Mouse (Mus musculus) hindlimb bud, embryonic 11.5 days (tissue): ENCODE data around the gene Hsd3b7.
"Not testable (repeated sequence)": the region's sequence is repeated elsewhere in the genome, so short reads cannot be mapped to it uniquely, and the experiment has no call there.

Experiments
- DNase-seq: peaks from one replicate; pipeline ENCODE4 v3.0.0-alpha.2; 2012; ENCODE audit warnings: low read depth, low spot score; ENCODE audit errors: extremely low spot score

Hsd3b7 gene

DNA sequence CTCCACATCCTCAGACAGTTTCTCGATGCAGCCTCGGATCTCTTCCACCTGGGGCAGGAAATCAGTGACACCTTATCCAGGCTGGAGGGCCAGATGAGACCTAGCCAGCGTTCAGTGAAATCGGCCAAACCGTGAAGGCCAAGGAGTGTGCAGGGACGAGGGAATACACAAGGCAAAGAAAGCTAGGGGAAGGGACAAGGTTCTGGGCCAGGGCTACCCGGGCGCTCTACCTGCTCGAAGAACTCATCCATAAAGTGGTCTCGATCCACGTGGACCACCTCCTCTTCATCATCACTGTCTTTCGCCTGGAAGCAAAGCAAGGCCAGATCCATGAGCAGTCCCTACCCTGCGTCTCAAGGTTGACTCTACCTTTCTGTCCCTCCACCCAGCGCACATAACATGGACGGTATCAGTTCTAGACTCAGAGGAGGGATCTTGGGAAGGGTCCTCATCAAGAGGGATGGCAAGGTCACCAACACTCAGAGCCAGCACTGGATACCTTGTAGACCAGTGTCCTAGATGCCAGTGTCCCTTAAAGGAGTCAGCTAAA, 14.8 kb downstream of the Hsd3b7 start:
- no peak for DNase-seq

- DNase-seq, result no peak
These were observed 15.8 kb downstream of the Hsd3b7 start for GRCm38 (mm10) chr7:127815954-127816821.

GRCm38 (mm10) chr7:127817053-127817452, 16.6 kb downstream of the Hsd3b7 start:
- no peak for DNase-seq

- DNase-seq, result no peak
These were observed 17.4 kb downstream of the Hsd3b7 start for GRCm38 (mm10) chr7:127817776-127818175.

- no peak for DNase-seq
These were observed 20.6 kb downstream of the Hsd3b7 start for GRCm38 (mm10) chr7:127820836-127821509.

DNA sequence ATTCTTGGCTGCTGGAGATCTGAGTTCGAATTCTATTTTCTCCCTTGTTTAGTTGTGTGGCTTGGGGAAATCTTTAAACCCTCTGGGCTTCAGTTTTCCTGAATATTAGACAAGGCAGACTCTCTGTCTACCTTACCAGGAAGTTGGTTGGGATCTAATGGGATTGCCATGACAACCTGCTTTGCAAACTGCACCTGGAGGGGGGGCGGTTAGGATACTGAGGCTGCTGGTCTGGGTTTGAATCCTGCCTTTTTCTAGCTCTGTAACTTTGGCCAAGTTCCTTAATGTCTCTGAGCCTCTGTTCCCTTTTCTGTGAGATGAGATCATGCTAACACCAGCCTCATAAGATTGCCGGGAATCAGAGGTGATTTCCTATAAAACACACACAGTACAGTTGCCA, 22.1 kb downstream of the Hsd3b7 start:
- DNase-seq, result no peak

DNA sequence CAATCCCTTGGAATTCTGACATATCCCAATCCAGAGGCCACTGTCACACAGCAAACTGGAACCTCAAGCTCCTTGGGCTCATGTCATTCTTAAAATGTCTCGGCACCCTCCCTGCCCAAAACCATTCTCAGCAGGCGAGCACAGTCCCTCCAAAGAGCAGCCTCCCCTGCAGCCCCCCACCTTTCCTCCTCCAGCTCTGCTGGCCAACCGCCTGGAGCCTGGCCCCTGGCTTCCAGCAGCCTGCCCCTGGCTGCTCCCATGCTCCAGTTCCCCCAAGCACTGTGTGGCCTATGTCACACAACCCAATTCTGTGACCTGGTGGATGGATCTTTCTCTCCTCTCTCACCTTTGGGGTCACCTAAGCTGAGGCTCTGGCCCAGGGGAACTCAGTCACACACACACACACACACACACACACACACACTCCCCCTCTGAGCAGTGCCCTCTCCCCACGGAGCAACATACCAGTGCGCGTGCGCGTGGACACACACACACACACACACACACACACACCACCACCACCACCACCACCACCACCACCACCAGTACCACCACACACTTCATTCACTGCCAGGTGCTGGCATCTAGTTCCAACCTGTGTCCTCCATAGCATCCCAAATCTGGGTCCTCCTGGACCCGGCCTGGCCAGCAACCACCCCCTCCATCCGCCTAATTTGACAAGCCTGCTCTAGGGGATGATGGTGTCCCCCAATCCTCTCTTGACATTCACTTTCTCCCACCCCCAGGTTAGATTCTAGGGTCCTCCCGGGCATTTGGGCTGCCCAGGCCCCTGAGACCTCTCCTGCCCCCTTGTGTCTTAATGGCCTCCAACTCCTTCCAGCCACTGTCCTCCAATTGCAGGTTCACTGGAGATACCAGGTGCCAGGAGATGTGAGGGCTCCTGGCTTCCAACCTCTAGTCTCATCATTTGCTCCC, 23.1 kb downstream of the Hsd3b7 start:
- DNase-seq, result no peak

DNA sequence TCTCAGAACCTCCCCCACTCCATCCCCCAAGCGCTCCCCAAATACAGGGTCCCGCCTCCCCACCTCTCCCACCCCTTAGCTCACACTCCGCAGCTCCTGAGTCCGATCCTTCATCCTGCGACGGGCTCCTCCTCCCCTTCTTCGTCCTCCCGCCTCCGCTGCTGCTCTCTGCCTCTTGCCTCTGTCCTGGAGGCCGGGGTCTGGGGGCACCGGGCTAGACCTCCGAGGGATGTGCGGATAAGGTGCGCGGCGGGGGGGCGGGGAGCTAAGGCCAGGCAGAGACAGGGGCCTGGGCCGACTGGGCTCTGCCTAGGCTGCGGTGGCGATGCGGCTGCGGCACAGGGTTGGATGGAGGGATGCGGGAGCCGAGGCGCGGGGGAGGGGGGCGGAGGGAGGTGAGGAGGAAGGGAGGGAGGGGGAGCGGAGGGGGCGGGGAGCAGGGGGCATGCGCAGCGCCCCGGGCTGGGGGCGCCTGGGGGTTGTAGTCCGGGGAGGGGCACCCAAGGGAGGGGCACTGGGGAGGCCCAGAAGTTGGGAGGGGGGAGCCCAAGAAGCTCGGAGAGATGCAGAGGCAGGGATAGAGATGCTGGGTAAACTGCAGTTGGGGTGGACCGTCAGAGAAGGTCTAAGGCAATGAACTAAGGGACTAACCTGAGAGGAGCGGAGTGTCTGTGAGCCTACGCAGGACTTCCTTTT, 23.9 kb downstream of the Hsd3b7 start, which contains the start of the genes Stx4a and Stx1b:
Gene Stx4a, plus strand, starts transcription at position 119 of the 696 bp plus-strand sequence.
Gene Stx1b, minus strand, starts transcription at position 374 of the 696 bp plus-strand sequence.
- no peak for DNase-seq

DNA sequence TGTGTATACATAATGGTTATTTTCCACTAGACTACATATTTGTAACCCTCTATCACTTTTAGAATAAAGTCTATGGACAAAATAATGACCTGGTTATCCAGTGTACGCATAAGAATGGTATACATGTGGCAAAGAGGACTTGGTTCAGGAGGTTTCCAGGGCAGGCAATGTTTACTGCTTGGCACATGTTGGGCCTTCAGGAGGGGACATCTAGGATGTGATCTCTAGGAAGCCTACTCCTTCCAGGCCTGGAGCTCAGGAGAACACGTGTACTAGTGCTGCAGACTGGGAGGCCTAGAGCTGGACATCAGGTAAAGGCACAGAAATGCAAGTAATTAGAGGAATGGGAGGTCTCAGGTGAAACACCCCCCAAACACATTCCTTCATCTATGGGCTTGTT, 35.1 kb downstream of the Hsd3b7 start:
- no peak for DNase-seq

DNA sequence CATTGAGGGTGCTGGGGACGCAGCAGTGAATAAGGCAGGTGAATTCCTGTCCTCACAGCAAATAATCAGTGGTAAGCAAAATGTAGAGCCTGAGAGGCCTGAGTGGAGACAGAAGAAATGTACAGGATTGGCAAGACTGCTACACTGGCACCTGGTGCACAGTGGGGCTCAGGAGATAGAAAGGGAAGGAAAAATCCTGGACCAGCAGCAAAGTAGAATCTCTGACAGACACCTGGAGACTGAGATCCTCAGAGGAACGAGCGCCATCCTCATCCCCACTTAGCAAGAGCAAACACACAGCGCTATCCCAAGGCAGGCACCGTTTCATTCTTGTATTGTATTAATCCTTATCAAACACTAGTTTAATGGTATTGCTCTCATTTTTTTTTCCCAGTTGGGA, 37.1 kb downstream of the Hsd3b7 start:
- DNase-seq, result no peak

GRCm38 (mm10) chr7:127837878-127838277, 37.5 kb downstream of the Hsd3b7 start:
- DNase-seq, result not testable (repeated sequence)

DNA sequence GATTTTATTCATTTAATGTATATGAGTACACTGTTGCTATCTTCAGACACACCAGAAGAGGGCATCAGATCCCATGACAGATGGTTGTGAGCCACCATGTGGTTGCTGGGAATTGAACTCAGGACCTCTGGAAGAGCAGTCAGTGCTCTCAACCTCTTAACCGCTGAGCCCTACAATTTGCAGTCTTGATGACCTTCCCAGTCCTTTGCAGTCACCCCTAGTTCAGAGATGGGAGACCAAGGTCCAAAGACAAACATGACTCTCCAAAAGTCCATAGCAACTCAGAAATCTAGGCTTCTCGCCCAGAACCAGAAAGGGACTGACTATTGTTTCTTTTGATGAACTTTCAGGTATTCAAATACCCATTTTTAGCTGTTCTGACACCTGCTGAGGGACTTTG, 39.6 kb downstream of the Hsd3b7 start:
- DNase-seq, result not testable (repeated sequence)

- DNase-seq, result no peak
These were observed 40.5 kb downstream of the Hsd3b7 start for GRCm38 (mm10) chr7:127840886-127841285.

DNA sequence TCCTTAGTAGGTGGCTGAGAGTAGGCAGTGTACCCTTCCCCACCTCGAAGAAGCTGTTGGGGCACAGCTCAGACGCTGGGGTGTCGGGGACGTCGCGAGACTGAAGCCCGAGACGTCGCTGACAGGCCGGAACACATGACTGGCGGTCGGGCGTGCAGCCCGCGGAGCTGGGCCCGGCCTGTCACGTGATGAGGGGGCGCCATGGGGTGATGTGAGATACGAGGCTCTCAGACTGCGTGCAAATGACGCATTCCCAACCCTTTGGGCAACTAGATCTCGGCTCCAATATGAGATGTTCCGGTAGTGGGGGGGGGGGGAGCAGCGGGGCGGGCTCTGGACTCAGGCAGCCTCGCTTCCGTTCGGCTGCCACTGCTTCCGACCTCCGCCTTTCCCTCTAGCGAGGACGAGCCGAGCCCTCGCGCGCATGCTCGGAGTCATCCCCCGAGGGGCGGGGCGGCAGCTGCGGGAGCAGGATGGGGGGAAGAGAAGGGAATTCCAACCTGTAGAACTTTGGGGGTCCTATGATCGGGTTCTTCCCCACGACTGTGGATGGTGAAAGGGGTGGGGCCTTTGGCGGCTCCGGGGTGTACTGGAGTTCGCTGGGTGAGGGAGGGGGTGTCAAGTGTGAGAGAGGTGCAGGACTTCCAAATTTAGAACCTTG, 41.1 kb downstream of the Hsd3b7 start:
- DNase-seq, result peak; percentile 41

DNA sequence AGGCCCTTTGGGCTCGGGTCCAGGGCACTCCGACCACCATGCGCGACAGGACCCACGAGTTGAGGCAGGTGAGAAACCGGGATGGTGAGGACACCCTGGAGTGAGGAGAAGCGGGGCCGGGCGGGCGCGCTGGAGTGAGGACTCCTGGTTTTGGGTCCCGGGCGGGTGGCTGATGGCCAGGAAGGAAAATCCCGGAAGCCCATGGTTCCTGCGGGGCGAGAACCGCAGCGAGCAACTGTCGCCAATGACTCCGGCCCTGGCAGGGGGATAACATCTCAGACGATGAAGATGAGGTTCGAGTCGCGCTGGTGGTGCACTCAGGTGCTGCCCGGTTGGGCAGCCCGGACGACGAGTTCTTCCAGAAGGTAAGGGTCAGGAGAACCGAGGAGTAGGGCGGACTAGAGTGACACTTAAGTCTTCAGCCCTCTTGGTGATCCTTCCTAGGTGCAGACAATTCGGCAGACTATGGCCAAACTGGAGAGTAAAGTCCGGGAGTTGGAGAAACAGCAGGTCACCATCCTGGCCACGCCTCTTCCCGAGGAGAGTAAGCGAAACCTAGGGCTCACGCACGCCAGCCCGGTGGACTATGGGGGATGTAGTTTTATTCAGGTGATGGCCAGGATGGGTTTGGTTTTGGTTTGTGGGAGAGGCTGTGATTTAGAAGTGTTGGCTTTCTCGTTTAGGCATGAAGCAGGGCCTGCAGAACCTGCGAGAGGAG, 41.8 kb downstream of the Hsd3b7 start:
- peak; percentile 33 for DNase-seq

- DNase-seq, result no peak
These were observed 49.8 kb downstream of the Hsd3b7 start for GRCm38 (mm10) chr7:127849973-127850875.

DNA sequence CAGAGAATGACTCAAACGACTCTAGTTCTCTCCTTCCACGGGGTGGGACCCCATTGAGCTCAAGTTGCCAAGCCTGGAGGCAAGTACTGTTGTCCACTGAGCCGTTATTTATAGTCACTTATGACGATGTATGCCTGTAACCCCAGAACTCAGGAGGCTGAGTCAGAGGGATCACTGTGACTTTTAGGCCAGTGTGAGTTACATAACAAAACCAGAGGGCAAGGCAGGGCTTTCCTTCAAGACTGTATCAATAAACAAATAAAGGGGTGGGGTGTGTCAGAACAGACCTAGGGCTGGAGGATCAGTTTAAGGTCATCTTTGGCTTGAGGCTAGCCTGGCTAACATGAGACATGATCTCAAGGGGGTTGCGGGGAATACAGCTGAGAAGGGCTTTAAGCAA, 50.5 kb downstream of the Hsd3b7 start:
- DNase-seq, result no peak
